Mouse (Mus musculus) cerebellum, adult (tissue): Measurements from ENCODE around the gene Acsl5.
A peak's percentile ranks its signal among the peaks of the same experiment; 100 is the strongest.

Experiments used
- ATAC-seq: cut with Nextera tagmentation; 2 replicates; pipeline ENCODE4 v1.9.2; 2017; ENCODE audit warnings: mild to moderate bottlenecking, moderate library complexity, mixed read lengths; ENCODE audit not compliant: insufficient number of reproducible peaks, low FRiP score, low TSS enrichment

Acsl5 gene

GRCm38 (mm10) chr19:55251383-55252124, at the start of gene Acsl5:
TSS of gene Acsl5 (plus strand) at chr19:55251938.
- ATAC-seq, result no peak

GRCm38 (mm10) chr19:55206482-55207138, 45.1 kb upstream of the Acsl5 start:
- no peak for ATAC-seq

GRCm38 (mm10) chr19:55207205-55207604, 44.5 kb upstream of the Acsl5 start:
- ATAC-seq, result no peak

- ATAC-seq, result no peak
Observed at GRCm38 (mm10) chr19:55207746-55208538, 43.8 kb upstream of the Acsl5 start.

GRCm38 (mm10) chr19:55208654-55209053, 43.1 kb upstream of the Acsl5 start:
- no peak for ATAC-seq

- no peak for ATAC-seq
Observed at GRCm38 (mm10) chr19:55209084-55209483, 42.7 kb upstream of the Acsl5 start.

GRCm38 (mm10) chr19:55211698-55212097, 40.0 kb upstream of the Acsl5 start:
- ATAC-seq, result no peak

GRCm38 (mm10) chr19:55213617-55214340, 38.0 kb upstream of the Acsl5 start:
- ATAC-seq, result no peak

GRCm38 (mm10) chr19:55216876-55217275, 34.9 kb upstream of the Acsl5 start:
- no peak for ATAC-seq

- no peak for ATAC-seq
Observed at GRCm38 (mm10) chr19:55217365-55217764, 34.4 kb upstream of the Acsl5 start.

- peak; percentile 65 for ATAC-seq
Observed at GRCm38 (mm10) chr19:55218192-55218739, 33.5 kb upstream of the Acsl5 start.

- ATAC-seq, result 0 out of 2 replicates have a peak, but pooled peaks have one; percentile 26
Observed at GRCm38 (mm10) chr19:55218741-55219221, 33.0 kb upstream of the Acsl5 start.

GRCm38 (mm10) chr19:55219359-55219758, 32.4 kb upstream of the Acsl5 start:
- ATAC-seq, result no peak

GRCm38 (mm10) chr19:55221208-55221607, 30.5 kb upstream of the Acsl5 start:
- ATAC-seq, result no peak

GRCm38 (mm10) chr19:55222268-55222667, 29.5 kb upstream of the Acsl5 start:
- ATAC-seq, result no peak

- ATAC-seq, result no peak
Observed at GRCm38 (mm10) chr19:55226621-55227020, 25.1 kb upstream of the Acsl5 start.

- ATAC-seq, result no peak
Observed at GRCm38 (mm10) chr19:55227135-55227534, 24.6 kb upstream of the Acsl5 start.

GRCm38 (mm10) chr19:55231081-55231480, 20.7 kb upstream of the Acsl5 start:
- no peak for ATAC-seq

- no peak for ATAC-seq
Observed at GRCm38 (mm10) chr19:55232136-55232535, 19.6 kb upstream of the Acsl5 start.

- no peak for ATAC-seq
Observed at GRCm38 (mm10) chr19:55236026-55236425, 15.7 kb upstream of the Acsl5 start.
